Mouse (Mus musculus): ENCODE measurements around the gene Stk25. TPM values are rescaled to one million over a fixed set of nuclear protein-coding genes. Genes with fewer than 3 reads are reported as not detected.

The Stk25 gene
- total RNA-seq, 2 experiments from 2014 or later: 397 to 399 TPM

DNA sequence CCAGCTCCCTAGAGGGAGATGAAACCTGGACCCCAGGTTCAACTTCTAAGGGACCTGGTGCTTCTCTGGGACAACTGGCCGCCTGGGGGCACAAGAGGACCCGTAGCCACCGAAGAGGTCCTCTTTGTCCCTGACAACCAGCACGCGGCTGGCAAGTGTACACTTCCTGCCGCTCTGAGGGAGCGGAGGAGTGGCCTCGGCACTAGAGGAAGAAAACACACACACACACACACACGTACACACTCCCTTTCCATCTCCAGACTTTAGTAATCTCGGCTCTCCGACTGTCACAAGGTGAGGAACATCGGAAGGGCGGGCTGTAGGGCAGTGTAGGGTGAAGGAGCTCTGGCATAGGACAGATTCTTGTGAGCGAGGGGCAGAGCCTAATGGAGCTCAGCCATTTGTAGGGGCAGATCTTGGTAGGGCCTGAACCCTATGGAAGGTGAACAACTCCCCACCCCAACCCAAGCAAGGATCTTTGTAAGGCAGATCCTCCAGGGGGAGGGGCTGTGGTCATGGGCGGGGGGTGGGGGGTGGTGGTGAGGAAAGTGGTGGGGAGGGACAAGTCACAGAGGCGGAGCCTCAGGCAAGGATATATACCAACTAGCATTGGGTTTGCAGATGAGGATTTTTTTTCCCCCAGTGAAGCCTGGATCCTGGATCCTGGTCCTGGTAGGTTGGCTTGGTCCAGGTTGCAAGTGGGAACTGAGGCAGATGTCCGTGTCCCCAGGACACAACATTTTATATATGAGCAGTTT lies 10.5 kb upstream of the Stk25 start:
- peak in 1 of 2 experiments; percentile 56 for DNase-seq

DNA sequence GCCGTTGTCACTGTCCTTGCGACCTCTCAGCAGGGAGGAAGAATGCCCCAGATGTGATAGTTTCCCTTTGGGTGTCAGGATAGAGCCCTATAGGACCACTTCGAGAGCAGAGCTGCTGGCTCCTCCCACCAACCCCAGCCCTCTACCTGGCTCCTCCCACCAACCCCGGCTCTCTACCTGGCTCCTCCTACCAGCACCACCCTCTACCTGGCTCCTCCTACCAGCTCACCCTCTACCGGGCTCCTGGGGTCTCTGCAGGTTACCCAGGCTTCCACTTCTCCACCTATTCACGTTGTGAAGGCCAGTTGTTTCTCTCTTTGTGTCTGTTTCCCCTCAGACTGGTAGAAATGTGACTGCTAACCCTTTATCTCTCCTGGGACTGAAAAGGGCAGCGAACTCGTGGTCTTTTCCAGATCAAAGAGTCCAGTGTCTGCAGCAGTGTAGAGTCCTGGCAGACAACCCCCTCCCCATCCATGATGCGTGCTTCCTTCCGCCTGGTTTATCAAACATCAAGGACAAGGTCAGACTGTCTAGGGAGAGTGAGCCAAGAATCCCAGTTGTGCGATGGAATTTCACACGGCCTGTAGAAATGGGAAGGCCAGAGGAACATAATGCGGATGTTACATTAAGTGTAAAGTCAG lies 9.4 kb upstream of the Stk25 start:
- no peak for DNase-seq

- no peak for DNase-seq
Measured at GRCm38 (mm10) chr1:93657025-93657360, 1.5 kb downstream of the Stk25 start.

- DNase-seq: no peak
Measured at GRCm38 (mm10) chr1:93656325-93657024, 2.0 kb downstream of the Stk25 start.

DNA sequence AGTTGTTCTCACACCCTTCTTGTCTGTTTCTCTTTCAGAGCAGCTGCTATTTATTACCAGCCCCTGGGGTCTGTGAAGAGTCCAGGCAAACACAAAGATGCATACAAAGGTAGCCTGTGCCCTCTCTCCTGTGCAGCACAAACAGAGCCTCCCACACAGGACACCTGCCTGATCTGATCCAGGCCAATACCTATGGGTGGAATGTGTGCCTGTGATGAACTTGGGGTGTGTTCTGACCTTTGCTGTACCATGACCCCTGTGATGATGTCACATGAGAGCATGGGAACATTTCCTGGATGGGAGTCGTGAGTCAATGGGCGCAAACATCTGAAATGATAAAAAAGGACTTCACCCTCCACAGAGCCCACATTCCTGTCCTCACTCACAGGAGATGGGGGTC lies 3.7 kb downstream of the Stk25 start:
- no peak for DNase-seq

GRCm38 (mm10) chr1:93654275-93654674 lies 4.2 kb downstream of the Stk25 start:
- no peak for DNase-seq

DNA sequence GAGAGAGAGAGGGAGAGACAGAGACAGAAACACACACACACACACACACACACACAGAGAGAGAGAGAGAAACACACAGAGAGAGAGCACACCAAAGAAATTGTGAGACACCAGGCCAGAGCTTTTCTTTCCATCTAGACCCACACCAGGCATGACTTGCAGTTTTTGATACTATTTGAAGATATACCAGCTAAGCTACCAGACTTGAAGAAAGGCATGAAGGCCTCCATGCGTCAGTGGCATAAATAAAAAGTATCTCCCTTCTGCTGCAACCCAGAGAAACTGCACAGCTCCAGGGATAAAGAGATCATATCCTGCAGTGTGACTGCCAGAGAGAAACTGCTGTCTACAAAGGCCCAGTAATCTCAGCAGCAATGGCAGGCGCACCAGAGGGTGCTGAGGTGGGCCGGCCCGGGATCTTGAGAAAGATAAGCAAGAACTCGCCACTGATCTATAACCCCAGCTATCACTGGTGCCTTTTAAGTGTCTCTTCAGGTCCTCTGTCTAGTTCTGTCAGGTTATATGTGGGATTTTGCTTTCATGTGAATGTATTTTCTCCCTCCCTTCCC lies 8.8 kb downstream of the Stk25 start:
- no peak for DNase-seq

DNA sequence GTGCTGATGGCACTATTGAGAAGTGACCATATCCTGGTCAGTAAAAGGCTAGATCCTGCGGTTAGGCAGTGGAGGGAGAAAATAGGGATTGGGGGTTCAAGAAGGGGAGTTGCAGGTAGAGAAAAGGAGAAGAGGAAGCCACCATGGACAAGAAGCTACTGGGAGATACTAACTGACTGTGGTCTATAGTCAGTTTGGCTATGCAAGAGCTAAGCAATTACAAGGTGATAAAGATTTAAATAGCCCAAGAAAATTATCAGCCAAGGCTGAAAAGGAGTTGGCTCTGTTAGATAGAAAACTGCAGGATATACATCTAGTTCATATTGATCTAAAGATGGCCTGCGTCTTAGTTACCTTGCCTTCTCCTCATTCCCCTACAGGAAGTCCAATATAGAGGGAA lies 15.8 kb downstream of the Stk25 start:
- DNase-seq: no peak

- no peak for DNase-seq
Measured at GRCm38 (mm10) chr1:93641978-93642377, 16.5 kb downstream of the Stk25 start.

DNA sequence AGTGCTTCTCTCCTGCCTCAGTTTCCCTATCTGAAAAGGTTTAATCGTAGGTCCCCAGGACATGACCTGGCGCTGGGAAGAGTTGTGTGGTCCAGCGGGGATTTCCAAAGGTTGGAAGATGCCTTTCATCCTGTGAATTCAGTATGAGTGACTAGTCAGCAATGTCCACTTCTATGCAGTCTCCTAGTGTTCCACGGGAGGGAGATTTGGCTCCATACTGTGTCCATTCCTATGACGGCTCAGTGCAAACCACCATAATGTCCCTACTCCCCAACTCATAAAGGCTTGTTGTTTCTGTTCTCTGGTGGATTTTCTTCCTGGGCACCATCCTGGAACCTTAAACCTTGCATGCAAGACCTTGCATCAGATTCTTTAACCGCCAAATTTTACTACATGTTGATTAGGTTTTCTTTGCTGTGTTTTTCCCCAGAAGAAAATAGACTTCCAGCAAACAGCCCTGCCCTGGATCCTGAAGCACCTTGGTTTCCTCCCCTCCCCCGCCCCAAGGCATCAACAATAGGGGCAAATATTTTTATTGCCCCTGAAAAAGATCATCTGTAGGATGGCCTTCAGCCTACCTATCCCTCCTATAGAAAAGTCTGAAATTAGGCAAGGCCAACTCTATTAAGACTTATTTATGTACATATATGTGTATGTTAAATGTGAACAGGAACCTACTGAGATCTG lies 22.1 kb downstream of the Stk25 start:
- no peak for DNase-seq

DNA sequence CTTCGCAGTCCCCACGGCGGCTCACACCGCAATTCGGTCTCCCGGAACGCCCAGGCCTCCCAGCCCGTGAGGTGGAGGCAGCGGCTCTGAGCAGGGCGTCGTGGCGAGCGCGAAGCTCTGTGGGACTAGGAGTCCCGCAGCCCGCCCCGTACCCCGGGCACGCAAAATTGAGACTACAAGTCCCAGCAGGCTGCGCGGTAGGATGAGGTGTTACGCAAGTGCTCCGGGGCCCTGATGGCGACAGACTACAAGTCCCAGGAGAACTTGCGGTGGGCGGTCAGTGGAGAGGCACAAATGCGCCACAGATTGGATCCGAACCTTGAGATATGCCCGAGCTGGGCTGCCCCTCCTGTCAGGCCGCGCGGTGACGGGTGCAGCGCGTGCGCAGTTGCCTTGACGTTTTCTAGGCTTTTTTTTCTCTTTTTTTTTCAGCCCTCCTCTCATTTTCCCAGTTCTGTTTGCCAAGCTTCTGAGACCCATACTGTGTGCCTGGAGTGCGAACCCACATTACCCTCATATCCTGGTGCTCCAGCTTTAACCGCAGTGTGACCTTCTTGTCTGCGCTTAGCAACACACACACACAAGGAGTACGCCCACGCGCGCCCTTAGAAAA lies 22.8 kb downstream of the Stk25 start:
- DNase-seq: peak; percentile 99 to 100

DNA sequence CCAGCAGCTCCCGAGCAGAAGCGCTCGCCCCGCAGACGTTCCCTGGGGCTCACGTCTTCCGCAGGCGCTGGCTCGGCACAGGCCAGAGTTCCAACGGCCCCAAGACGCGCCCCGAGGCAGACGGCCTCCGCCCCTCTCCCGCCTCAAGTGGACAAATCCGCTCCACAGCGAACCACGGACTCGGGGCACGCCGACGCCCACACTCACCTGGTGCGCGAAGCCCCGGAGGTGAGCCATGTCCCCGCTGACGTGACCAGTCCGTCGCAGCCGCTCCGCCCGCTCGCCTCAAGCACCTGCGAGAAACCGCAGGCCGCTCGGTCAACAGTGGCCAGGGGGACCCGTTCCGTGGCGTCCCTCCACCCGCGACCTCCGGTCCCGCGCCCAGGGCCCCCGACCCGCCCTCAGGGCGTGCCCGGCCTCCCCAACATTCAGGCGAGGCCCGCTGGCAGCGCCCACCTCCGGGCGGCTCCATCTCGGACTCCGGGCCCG lies 23.3 kb downstream of the Stk25 start:
- DNase-seq: no peak

DNA sequence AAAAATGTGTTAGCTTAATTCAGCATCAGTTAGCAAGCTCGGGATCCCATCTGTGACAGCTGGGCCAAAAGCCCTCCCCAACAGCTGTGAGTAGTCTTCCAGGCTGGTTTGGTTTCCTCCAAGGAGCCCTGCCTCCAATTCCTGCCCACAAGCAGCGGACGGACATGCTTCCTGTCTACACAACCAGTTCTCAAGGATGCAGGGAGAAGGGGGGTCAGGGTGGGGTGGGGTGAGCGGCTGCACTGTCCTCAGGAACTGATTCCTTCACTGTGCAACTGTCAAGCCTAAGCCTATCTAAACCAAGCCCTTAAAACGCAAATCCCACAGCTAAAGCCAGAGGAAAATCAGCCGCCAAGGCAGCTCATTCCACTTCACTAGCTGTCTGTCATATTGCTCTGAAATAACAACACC lies 24.0 kb downstream of the Stk25 start:
- DNase-seq: peak; percentile 53 to 66

DNA sequence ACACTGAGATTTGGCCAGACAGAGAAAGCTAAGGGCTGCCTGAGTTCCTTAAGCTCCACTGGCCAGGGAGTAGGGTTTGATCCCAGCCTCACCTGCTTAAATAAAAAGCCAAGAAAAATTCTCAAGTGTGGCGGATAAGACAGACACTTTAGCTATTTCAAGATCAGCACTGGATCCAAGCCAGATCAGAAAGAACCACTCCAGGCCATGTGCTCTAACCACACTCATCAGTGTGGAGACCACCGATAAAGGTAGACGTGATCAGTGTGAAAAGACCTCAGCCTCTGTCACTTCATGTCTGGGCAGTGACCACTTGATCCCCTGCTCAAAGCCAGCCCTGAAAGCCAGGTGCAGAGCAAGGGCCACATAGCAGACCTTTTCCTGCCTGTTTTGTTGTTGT lies 25.7 kb downstream of the Stk25 start:
- DNase-seq: no peak

GRCm38 (mm10) chr1:93630796-93631195 lies 27.7 kb downstream of the Stk25 start:
- no peak for DNase-seq

- no peak for DNase-seq
Measured at GRCm38 (mm10) chr1:93624502-93624901, 34.0 kb downstream of the Stk25 start.

- DNase-seq: no peak
Measured at GRCm38 (mm10) chr1:93618948-93619347, 39.5 kb downstream of the Stk25 start.

- no peak for DNase-seq
Measured at GRCm38 (mm10) chr1:93618059-93618748, 40.3 kb downstream of the Stk25 start.

DNA sequence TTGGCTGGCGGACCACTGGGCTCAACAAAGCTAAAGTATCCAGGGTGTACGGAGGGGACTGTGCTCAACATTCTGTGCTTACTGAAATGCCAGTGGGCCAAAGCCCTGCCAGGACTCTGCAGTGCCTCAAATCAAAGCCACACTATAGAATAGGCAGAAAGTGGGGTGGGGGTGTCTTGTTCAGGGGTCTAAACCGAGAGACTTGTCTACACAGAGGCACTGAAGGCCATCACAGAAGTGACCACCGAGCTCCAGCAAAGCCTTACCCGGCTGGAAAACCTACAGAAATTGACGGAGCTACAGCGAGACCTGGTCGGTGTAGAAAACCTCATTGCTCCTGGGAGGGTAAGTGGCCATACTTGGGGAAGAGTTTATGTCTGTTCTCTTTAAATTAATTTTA lies 48.7 kb downstream of the Stk25 start:
- no peak for DNase-seq

DNA sequence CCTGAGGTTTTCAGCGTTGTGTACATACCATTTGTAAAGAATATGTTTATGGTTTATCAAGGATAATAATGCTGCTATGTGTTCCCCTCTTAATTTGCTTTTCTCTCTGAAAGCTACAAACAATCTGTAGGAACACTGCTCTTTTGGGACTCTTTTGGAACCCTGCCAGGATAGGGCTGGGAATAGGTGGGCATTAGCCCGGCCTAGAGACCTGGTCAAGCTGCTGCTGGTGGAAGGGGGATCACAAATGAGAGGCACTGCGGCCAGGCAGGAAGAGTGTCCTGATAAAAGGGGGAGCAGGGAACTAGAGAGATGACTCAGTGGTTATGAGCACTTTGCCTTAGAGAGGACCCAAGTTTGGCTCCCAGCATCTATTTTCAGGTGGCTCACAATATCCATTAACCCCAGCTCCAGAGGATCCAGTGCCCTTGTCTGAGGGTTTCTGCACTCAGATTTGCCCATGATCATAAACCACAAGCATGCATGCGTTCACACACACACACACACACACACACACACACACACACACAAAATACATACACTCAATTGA lies 49.7 kb downstream of the Stk25 start:
- no peak for DNase-seq

Data from layer of hippocampus, postnatal 36 days (tissue).